Mouse (Mus musculus): ENCODE results near the gene Ppp5c. TPM values are rescaled to one million over a fixed set of nuclear protein-coding genes. Genes with fewer than 3 reads are reported as not detected.

The Ppp5c gene
- polyA plus RNA-seq, 1 experiment from 2014 or later, result 115 TPM

GRCm38 (mm10) chr7:17009326-17010009, 18.3 kb downstream of the Ppp5c start:
- no peak for ATAC-seq (ENCODE audit: low FRiP score, low TSS enrichment)
- WGBS, result 92% methylated on average over 16 of the region's 16 CpGs
- Histone ChIP-seq H3K4me1 (ENCODE audit: control insufficient read depth, insufficient read depth, low read length) (no peaks in the 10 kb centered on the region), H3K27me3 (ENCODE audit: control insufficient read depth, insufficient read depth, low read length) (no peaks in the 10 kb centered on the region), H3K27ac (ENCODE audit: low read depth, low read length) (no peak overlapping the region), H3K36me3 (ENCODE audit: control insufficient read depth, insufficient read depth, low read length) (peaks cover 100% of the 10 kb centered on the region), H3K4me3 (ENCODE audit: low read length) (no peak overlapping the region), H3K9me3 (ENCODE audit: control insufficient read depth, low read length) (no peaks in the 10 kb centered on the region), H3K4me2 (replicated peaks; ENCODE audit: low read depth, low read length) (no peak overlapping the region), H3K9ac (ENCODE audit: low read depth, low read length) (no peak overlapping the region; the same call in 1 of the 2 replicates)

DNA sequence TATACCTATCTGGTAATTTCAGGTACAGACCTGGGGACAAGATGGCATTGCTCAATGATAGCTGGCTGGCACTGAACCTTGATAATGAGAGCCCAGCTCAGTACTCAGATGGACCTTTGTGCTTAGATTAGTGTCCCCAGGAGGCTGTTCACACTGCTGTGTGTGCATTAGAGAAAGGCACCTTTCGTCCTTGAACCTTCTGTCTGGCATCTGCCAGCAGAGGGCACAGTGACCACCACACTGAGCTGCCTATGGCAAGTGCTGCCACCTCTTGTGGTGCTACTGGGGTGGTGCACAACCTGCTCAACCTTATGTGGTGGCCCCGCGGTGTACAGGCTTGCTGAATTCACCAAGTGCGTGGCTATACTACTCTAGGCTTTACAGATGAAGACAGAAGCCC, 20.4 kb downstream of the Ppp5c start:
- no peak overlapping the region for H3K4me3 ChIP-seq (ENCODE audit: low read length)
- no peak overlapping the region for H3K27ac ChIP-seq (ENCODE audit: low read depth, low read length)
- H3K4me2 ChIP-seq (replicated peaks; ENCODE audit: low read depth, low read length), result no peak overlapping the region
- H3K27me3 ChIP-seq (ENCODE audit: control insufficient read depth, insufficient read depth, low read length), result no peaks in the 10 kb centered on the region
- ATAC-seq (ENCODE audit: low FRiP score, low TSS enrichment), result no peak
- no peaks in the 10 kb centered on the region for H3K9me3 ChIP-seq (ENCODE audit: control insufficient read depth, low read length)
- no peak overlapping the region for H3K9ac ChIP-seq (ENCODE audit: low read depth, low read length)
- peaks cover 87% of the 10 kb centered on the region for H3K36me3 ChIP-seq (ENCODE audit: control insufficient read depth, insufficient read depth, low read length)
- H3K4me1 ChIP-seq (ENCODE audit: control insufficient read depth, insufficient read depth, low read length), result no peaks in the 10 kb centered on the region
- WGBS, result 83% methylated on average over 4 of the region's 4 CpGs

DNA sequence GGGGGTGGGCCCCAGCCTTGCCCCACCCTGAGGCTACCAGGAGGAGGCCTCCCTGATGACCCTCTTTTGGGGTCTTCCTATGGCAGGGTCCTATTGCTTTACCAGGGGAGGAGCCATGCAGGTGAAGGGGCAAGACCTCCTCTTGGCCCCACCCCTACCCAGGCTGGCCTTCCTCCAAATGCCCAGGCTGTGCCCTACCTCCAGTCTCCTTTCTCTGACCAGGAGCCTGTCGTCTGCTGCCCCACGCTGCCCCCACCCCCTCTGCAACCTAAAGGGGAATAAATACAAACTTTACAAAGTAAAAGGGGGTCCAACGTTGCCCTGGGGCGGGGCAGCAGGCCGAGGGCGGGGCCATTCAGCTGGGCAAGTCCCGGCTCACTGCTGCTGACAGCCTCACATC, 23.0 kb downstream of the Ppp5c start:
- WGBS, result 83% methylated on average over 7 of the region's 7 CpGs
- Histone ChIP-seq H3K27me3 (ENCODE audit: control insufficient read depth, insufficient read depth, low read length) (no peaks in the 10 kb centered on the region), H3K4me3 (ENCODE audit: low read length) (no peak overlapping the region), H3K4me2 (replicated peaks; ENCODE audit: low read depth, low read length) (no peak overlapping the region), H3K27ac (ENCODE audit: low read depth, low read length) (no peak overlapping the region), H3K9ac (ENCODE audit: low read depth, low read length) (no peak overlapping the region), H3K4me1 (ENCODE audit: control insufficient read depth, insufficient read depth, low read length) (no peaks in the 10 kb centered on the region), H3K36me3 (ENCODE audit: control insufficient read depth, insufficient read depth, low read length) (peaks cover 76% of the 10 kb centered on the region), H3K9me3 (ENCODE audit: control insufficient read depth, low read length) (no peaks in the 10 kb centered on the region)
- no peak for ATAC-seq (ENCODE audit: low FRiP score, low TSS enrichment)

DNA sequence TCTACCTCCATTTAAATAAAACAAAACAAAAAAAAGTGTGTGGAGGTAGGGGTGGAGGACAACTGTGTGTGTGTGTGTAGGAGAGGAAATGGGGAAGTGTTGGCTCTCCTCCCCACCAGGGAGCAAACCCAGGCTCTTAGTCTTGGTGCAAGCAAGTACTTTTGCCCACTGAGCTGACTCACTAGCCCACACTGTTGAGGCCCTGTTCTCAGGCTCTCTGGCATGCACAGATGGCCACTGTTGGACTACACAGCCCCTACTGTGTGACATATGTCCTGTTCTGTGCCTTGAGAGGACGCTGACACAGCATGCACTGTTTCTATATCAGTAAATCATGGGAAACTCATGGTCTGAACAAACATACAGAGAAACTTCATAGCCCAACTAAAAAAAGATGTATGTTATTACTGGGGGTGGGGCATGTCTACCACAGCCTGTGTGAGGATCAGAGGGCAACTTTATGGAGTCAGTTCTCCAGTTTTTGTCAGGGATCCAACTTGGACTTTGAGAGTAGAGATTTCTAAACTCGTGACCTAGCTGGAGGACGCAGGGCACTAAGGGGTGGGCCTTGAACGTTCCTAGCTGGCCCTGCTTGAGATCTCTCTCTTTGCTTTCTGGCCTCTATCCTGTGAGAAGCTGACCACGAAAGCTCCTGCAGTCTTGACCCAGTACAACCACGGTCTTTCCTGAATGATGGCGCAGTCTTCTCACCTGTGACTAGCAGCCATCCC, 24.3 kb downstream of the Ppp5c start:
- Histone ChIP-seq H3K4me1 (ENCODE audit: control insufficient read depth, insufficient read depth, low read length) (no peaks in the 10 kb centered on the region), H3K27ac (ENCODE audit: low read depth, low read length) (peak overlapping the region; percentile 14; the same call in 1 of the 2 replicates), H3K27me3 (ENCODE audit: control insufficient read depth, insufficient read depth, low read length) (no peaks in the 10 kb centered on the region), H3K9ac (ENCODE audit: low read depth, low read length) (no peak overlapping the region), H3K4me2 (replicated peaks; ENCODE audit: low read depth, low read length) (no peak overlapping the region), H3K4me3 (ENCODE audit: low read length) (no peak overlapping the region), H3K36me3 (ENCODE audit: control insufficient read depth, insufficient read depth, low read length) (peaks cover 74% of the 10 kb centered on the region), H3K9me3 (ENCODE audit: control insufficient read depth, low read length) (no peaks in the 10 kb centered on the region)
- WGBS, result 73% methylated on average over 7 of the region's 7 CpGs
- ATAC-seq (ENCODE audit: low FRiP score, low TSS enrichment), result no peak

DNA sequence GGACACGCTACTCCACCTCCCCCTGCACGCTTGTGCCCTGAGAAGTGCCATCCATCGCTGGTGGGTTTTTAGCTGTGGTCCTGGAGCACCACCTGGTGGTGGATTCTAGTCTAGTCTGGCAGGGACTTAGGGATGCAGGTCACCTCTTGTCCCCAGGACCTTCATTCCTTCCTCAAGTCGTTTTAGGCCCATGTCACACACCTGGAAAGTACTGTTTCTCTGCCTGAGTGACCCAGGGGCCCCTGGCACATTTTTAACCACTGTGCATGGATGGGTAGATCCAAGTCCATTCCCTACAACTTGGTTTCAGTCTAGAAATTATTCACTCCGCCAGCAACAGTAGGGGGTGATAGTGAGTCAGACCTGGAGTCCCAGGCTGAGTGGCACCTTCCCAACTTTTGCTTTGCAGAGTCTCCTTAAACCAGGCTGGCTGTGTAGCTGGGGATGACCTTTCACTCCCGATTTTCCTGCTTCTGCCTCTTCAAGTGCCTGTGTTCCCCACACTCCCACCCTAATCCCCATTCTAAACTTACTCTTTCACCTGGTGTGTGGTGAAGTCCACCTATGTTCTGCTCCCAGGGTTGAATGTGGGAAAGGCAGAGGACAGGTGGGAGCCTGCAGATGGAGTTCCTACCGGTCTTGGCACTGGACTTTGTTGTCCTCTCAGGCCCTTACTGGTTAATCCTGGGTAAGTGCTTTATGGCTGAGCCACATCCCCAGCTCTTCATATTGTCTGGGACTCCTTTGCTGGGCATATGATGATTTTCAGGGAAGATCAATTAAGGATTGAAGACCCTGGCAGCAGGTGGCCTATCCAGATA, 25.1 kb downstream of the Ppp5c start:
- WGBS, result 15% methylated on average over 7 of the region's 7 CpGs
- no peaks in the 10 kb centered on the region for H3K4me1 ChIP-seq (ENCODE audit: control insufficient read depth, insufficient read depth, low read length)
- H3K4me2 ChIP-seq (replicated peaks; ENCODE audit: low read depth, low read length), result no peak overlapping the region
- peak; percentile 72 for ATAC-seq (ENCODE audit: low FRiP score, low TSS enrichment)
- H3K4me3 ChIP-seq (ENCODE audit: low read length), result no peak overlapping the region
- H3K9me3 ChIP-seq (ENCODE audit: control insufficient read depth, low read length), result no peaks in the 10 kb centered on the region
- H3K27me3 ChIP-seq (ENCODE audit: control insufficient read depth, insufficient read depth, low read length), result no peaks in the 10 kb centered on the region
- H3K27ac ChIP-seq (ENCODE audit: low read depth, low read length), result no peak overlapping the region
- H3K36me3 ChIP-seq (ENCODE audit: control insufficient read depth, insufficient read depth, low read length), result peaks cover 74% of the 10 kb centered on the region
- H3K9ac ChIP-seq (ENCODE audit: low read depth, low read length), result no peak overlapping the region

GRCm38 (mm10) chr7:16999650-17000049, 28.1 kb downstream of the Ppp5c start:
- Histone ChIP-seq H3K27ac (ENCODE audit: low read depth, low read length) (no peak overlapping the region), H3K4me3 (ENCODE audit: low read length) (no peak overlapping the region), H3K4me1 (ENCODE audit: control insufficient read depth, insufficient read depth, low read length) (peaks cover 18% of the 10 kb centered on the region), H3K27me3 (ENCODE audit: control insufficient read depth, insufficient read depth, low read length) (no peaks in the 10 kb centered on the region), H3K36me3 (ENCODE audit: control insufficient read depth, insufficient read depth, low read length) (peaks cover 52% of the 10 kb centered on the region), H3K4me2 (replicated peaks; ENCODE audit: low read depth, low read length) (no peak overlapping the region), H3K9me3 (ENCODE audit: control insufficient read depth, low read length) (no peaks in the 10 kb centered on the region), H3K9ac (ENCODE audit: low read depth, low read length) (no peak overlapping the region)
- no peak for ATAC-seq (ENCODE audit: low FRiP score, low TSS enrichment)
- WGBS, result 29% methylated on average over 4 of the region's 4 CpGs

DNA sequence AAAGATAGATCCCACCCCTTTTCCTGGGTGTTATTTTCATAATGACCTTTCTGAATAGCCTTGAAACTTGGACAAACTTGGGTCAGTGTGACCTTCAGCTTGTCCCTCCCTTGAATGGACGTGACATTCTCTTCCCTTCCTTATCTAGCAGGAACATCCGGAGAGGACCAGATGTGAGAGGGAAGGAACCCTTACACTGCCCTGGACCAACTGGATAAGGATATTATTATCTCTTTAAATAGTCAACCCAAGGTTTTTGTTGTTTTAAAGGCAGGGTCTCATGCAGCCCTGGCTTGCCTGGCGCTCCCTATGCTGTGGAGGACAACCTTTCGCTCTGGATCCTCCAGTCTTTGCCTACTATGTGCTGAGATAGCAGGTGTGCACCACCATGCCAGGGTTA, 28.5 kb downstream of the Ppp5c start:
- WGBS, result 74% methylated on average over 4 of the region's 4 CpGs

GRCm38 (mm10) chr7:16995345-16995744, 32.4 kb downstream of the Ppp5c start:
- H3K9me3 ChIP-seq (ENCODE audit: control insufficient read depth, low read length), result no peaks in the 10 kb centered on the region
- H3K27me3 ChIP-seq (ENCODE audit: control insufficient read depth, insufficient read depth, low read length), result no peaks in the 10 kb centered on the region
- H3K4me1 ChIP-seq (ENCODE audit: control insufficient read depth, insufficient read depth, low read length), result peaks cover 31% of the 10 kb centered on the region
- H3K9ac ChIP-seq (ENCODE audit: low read depth, low read length), result peak overlapping the region; percentile 81
- WGBS, result 77% methylated on average over 4 of the region's 4 CpGs
- H3K4me2 ChIP-seq (replicated peaks; ENCODE audit: low read depth, low read length), result peak overlapping the region; percentile 83
- H3K4me3 ChIP-seq (ENCODE audit: low read length), result peak overlapping the region; percentile 78
- no peak overlapping the region for H3K27ac ChIP-seq (ENCODE audit: low read depth, low read length)
- no peak for ATAC-seq (ENCODE audit: low FRiP score, low TSS enrichment)
- peaks cover 32% of the 10 kb centered on the region for H3K36me3 ChIP-seq (ENCODE audit: control insufficient read depth, insufficient read depth, low read length)

More for the DNA sequence above, 28.5 kb downstream of the Ppp5c start:
- Histone ChIP-seq H3K4me2 (replicated peaks; ENCODE audit: low read depth, low read length) (no peak overlapping the region), H3K27ac (ENCODE audit: low read depth, low read length) (no peak overlapping the region), H3K27me3 (ENCODE audit: control insufficient read depth, insufficient read depth, low read length) (no peaks in the 10 kb centered on the region), H3K9me3 (ENCODE audit: control insufficient read depth, low read length) (no peaks in the 10 kb centered on the region), H3K36me3 (ENCODE audit: control insufficient read depth, insufficient read depth, low read length) (peaks cover 48% of the 10 kb centered on the region), H3K4me3 (ENCODE audit: low read length) (no peak overlapping the region), H3K4me1 (ENCODE audit: control insufficient read depth, insufficient read depth, low read length) (peaks cover 18% of the 10 kb centered on the region), H3K9ac (ENCODE audit: low read depth, low read length) (no peak overlapping the region)
- ATAC-seq (ENCODE audit: low FRiP score, low TSS enrichment), result no peak

Data from kidney, embryonic 14.5 days (tissue).